Mouse (Mus musculus) subcutaneous adipose tissue, adult 2 months (tissue): ENCODE results near the gene Pitpnm2. TPM values are rescaled to one million over a fixed set of nuclear protein-coding genes. Genes with fewer than 3 reads are reported as not detected.

ENCODE experiments used
- polyA plus RNA-seq: library from polyadenylated mRNA; depleted of rRNA; stranded (reverse); fragments of >200 nt; gene quantifications from 2 replicates; pipeline ENCODE4 v1.2.3, GENCODE M21; 2012; ENCODE audit warnings: low replicate concordance; rRNA removed

Pitpnm2 gene
- 54.4 and 54.8 TPM in 2 replicates for polyA plus RNA-seq

GRCm38 (mm10) chr5:124249614-124250591 is at the start of gene Pitpnm2:
Gene Pitpnm2, minus strand, starts transcription at chr5:124249760.

GRCm38 (mm10) chr5:124115990-124116845 is 133.3 kb downstream of the Pitpnm2 start, which contains the start of gene Arl6ip4:
Gene Arl6ip4, plus strand, starts transcription at chr5:124116089.

GRCm38 (mm10) chr5:124111742-124112497 is 137.6 kb downstream of the Pitpnm2 start, which contains the start of gene Ogfod2:
Gene Ogfod2, plus strand, starts transcription at chr5:124112297.

GRCm38 (mm10) chr5:124095596-124096232 is 153.8 kb downstream of the Pitpnm2 start, which contains the start of gene Abcb9:
Gene Abcb9, minus strand, starts transcription at chr5:124095798.

Other genes with a start within 250 kb of the Pitpnm2 start
- 12.1 and 29.0 TPM in 2 replicates for gene Vps37b, start 217.5 kb downstream of the Pitpnm2 start, polyA plus RNA-seq
- 8.1 and 16.8 TPM in 2 replicates for gene Abcb9, start 154.0 kb downstream of the Pitpnm2 start, polyA plus RNA-seq
- gene Ogfod2, start 137.5 kb downstream of the Pitpnm2 start, polyA plus RNA-seq = 43.3 and 53.1 TPM in 2 replicates
- 30.4 and 31.1 TPM in 2 replicates for gene Arl6ip4, start 133.7 kb downstream of the Pitpnm2 start, polyA plus RNA-seq
- gene Mphosph9, start 78.2 kb upstream of the Pitpnm2 start, polyA plus RNA-seq = 2.2 and 5.1 TPM in 2 replicates
- gene 2810006K23Rik, start 78.3 kb upstream of the Pitpnm2 start, polyA plus RNA-seq = 8.2 and 10.9 TPM in 2 replicates
- 120 and 196 TPM in 2 replicates for gene Cdk2ap1, start 113.3 kb upstream of the Pitpnm2 start, polyA plus RNA-seq
- 13.3 and 22.5 TPM in 2 replicates for gene Sbno1, start 176.2 kb upstream of the Pitpnm2 start, polyA plus RNA-seq
- 84.6 and 114 TPM in 2 replicates for gene Kmt5a, start 190.2 kb upstream of the Pitpnm2 start, polyA plus RNA-seq
- 29.6 and 41.9 TPM in 2 replicates for gene Rilpl2, start 228.6 kb upstream of the Pitpnm2 start, polyA plus RNA-seq
- gene Snrnp35, start 233.4 kb upstream of the Pitpnm2 start, polyA plus RNA-seq = 4.6 and 7.0 TPM in 2 replicates